Mouse (Mus musculus): ENCODE data around the gene Msmp.

Gene Msmp

DNA sequence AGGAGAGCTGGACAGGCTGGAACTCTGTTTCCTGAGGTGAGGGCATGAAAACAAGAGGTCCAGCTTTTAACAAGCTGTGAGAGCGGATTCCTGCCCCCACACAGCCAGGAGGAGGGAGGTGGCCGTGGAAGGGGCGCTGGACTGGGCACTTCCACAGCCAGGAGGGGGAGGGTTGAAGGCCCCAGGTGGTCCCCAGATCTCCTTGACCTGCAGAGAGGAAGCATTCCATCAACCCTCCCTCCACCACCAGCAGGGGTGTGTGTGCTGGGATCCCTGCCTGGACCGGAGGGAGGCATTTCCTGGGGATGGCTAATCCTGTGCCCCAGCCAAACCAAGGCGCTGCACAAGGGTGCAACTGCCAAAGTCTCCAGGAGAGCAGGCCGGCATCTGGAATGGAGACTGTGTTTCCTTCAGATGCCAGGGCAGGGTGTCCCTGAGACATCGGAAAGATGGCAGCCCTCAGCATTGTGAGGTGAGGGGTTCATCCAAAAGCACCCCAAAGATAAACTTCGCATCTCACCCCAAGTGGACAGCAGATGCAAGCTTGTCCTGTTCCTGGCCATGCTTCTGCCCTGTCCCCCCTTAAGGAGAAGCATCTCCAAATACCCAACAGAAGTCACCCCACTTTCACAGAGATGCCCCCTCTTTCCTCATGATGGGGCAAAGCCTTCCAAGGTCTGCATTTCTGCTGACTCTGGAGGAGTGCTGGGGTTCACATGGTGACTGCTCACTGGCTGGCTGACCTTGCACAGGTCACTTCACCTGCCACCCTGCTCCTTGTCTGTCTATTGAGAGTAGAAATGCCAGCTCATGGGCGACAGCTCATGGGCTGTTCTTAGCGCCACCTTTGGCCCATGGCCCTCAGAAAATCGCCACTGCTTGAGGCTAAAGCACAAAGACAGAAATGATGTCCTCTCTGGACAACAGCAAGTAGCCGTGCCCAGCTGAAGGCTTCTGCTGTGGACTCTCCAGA, at the start of gene Msmp:
Msmp (minus strand) TSS at position 51 of the 973 bp plus-strand sequence.
- POLR2A ChIA-PET, result interaction anchor here in 2 of 4 experiments (1.0 to 17.8 kb wide), 3 partner anchors 15 to 24 kb away, joined by 3 to 293 read pairs (median 5); partner anchors contain the start of genes Creb3 (in 2 of the 2) and Tln1 (in 2 of the 2)
- CTCF ChIA-PET, result interaction anchor here in 1 of 4 experiments (0.5 to 0.6 kb wide), 2 partner anchors 64 to 176 kb away, joined by 3 to 4 read pairs; no protein-coding TSS in a partner anchor

DNA sequence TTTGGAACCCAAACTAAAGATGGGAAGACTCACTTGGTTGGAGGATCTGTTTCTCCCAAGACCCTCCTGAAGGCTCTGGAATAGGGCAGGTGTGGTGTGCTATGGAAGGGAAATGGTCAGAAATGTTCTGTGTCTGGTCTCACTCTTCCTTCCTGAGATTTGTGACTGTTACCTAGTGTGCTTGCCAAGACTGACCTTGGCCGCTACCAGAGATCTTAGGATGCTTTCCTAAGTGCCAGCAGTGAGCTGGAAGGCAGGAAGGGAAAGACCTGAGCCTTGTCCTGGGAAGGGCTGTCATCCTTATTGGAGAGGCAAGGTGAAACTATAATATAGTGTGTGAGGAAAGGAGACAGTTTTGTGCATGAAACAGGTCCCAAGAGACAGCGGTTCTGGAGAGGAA, 49.4 kb upstream of the Msmp start:
- POLR2A ChIA-PET, result interaction anchor here in 1 of 4 experiments (2.4 kb wide), 1 partner anchor 71 kb away, joined by 7 read pairs; the partner anchor contains the start of gene Tln1
- CTCF ChIA-PET, result interaction anchor here in 2 of 4 experiments (0.5 to 1.6 kb wide), 3 partner anchors 38 to 155 kb away, joined by 3 to 4 read pairs (median 3); no protein-coding TSS in a partner anchor

DNA sequence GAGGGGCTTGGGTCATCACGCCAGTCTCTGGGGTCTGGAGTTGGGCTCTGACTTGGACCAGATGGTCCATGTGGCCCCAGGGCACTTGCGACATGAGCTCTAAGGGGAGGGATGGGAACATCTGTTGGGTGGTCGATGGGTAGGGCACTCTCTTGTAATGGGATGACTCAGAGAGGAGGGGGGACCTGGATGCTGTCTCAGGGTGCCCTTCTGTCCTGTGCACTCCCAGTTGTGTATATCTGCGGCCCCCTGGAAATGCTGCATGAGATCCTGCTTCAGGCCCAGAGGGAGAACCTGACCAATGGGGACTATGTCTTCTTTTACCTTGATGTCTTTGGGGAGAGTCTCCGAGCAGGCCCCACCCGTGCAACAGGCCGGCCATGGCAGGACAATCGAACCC, 49.0 kb upstream of the Msmp start:
- ChIA-PET POLR2A (interaction anchor here in 2 of 4 experiments (0.7 to 2.4 kb wide), 3 partner anchors 60 to 70 kb away, joined by 3 to 7 read pairs (median 3); partner anchors contain the start of gene Tln1 (in 1 of the 2)), CTCF (interaction anchor here in 2 of 4 experiments (1.6 to 2.2 kb wide), 2 partner anchors 39 kb away, joined by 3 to 10 read pairs; no protein-coding TSS in a partner anchor)

- CTCF ChIA-PET, result interaction anchor here in 3 of 4 experiments (0.6 to 3.5 kb wide), 13 partner anchors 24 to 337 kb away, joined by 3 to 26 read pairs (median 5); partner anchors contain the start of genes Creb3 (in 1 of the 3), Gba2 (in 1 of the 3), Hint2 (in 1 of the 3) and Rgp1 (in 1 of the 3)
- POLR2A ChIA-PET, result interaction anchor here in 3 of 4 experiments (0.7 to 2.4 kb wide), 8 partner anchors 9 to 164 kb away, joined by 3 to 7 read pairs (median 4); partner anchors contain the start of gene Tln1 (in 1 of the 3)
These were observed 47.9 kb upstream of the Msmp start for GRCm38 (mm10) chr4:43631956-43632920.

- ChIA-PET CTCF (interaction anchor here (0.6 to 3.5 kb wide), 25 partner anchors 18 to 338 kb away, joined by 3 to 26 read pairs (median 5); partner anchors contain the start of genes Creb3 (in 1 of the 4), Gba2 (in 1 of the 4), Hint2 (in 1 of the 4) and Olfr157 (in 1 of the 4)), POLR2A (interaction anchor here in 3 of 4 experiments (0.6 to 2.7 kb wide), 12 partner anchors 10 to 205 kb away, joined by 3 to 8 read pairs (median 4); partner anchors contain the start of genes Creb3 (in 1 of the 3) and Tln1 (in 1 of the 3))
These were observed 47.0 kb upstream of the Msmp start, which contains the start of gene Npr2 for GRCm38 (mm10) chr4:43631046-43631955. Gene Npr2 (plus strand): TSS chr4:43631935.

- POLR2A ChIA-PET, result interaction anchor here in 3 of 4 experiments (0.5 to 2.7 kb wide), 19 partner anchors 12 to 245 kb away, joined by 3 to 10 read pairs (median 4); partner anchors contain the start of genes Creb3 (in 2 of the 3), Gba2 (in 2 of the 3), Tln1 (in 2 of the 3) and Arhgef39 (in 1 of the 3)
- CTCF ChIA-PET, result interaction anchor here (0.5 to 3.5 kb wide), 61 partner anchors 10 to 327 kb away, joined by 3 to 26 read pairs (median 4); partner anchors contain the start of genes Olfr71 (in 2 of the 4), Arhgef39 (in 1 of the 4), Creb3 (in 1 of the 4) and Gba2 (in 1 of the 4)
These were observed 46.4 kb upstream of the Msmp start for GRCm38 (mm10) chr4:43630671-43631045.

GRCm38 (mm10) chr4:43630030-43630581, 45.8 kb upstream of the Msmp start:
- ChIA-PET CTCF (interaction anchor here (0.5 to 3.5 kb wide), 77 partner anchors 9 to 327 kb away, joined by 3 to 26 read pairs (median 4); partner anchors contain the start of genes Olfr71 (in 2 of the 4), Tln1 (in 2 of the 4), Arhgef39 (in 1 of the 4) and Creb3 (in 1 of the 4)), POLR2A (interaction anchor here in 3 of 4 experiments (0.5 to 2.7 kb wide), 27 partner anchors 7 to 246 kb away, joined by 3 to 10 read pairs (median 3); partner anchors contain the start of genes Creb3 (in 2 of the 3), Gba2 (in 2 of the 3), Tln1 (in 2 of the 3) and Arhgef39 (in 1 of the 3))

GRCm38 (mm10) chr4:43629106-43629817, 45.0 kb upstream of the Msmp start:
- POLR2A ChIA-PET, result interaction anchor here in 2 of 4 experiments (0.6 to 2.7 kb wide), 21 partner anchors 8 to 207 kb away, joined by 3 to 10 read pairs (median 4); partner anchors contain the start of genes Creb3 (in 2 of the 2), Gba2 (in 2 of the 2), Tln1 (in 2 of the 2) and Arhgef39 (in 1 of the 2)
- CTCF ChIA-PET, result interaction anchor here (0.5 to 3.5 kb wide), 69 partner anchors 8 to 328 kb away, joined by 3 to 26 read pairs (median 4); partner anchors contain the start of genes Olfr71 (in 2 of the 4), Tln1 (in 2 of the 4), Arhgef39 (in 1 of the 4) and Creb3 (in 1 of the 4)

GRCm38 (mm10) chr4:43620146-43620778, 36.0 kb upstream of the Msmp start:
- CTCF ChIA-PET, result interaction anchor here in 1 of 4 experiments (1.8 kb wide), 1 partner anchor 10 kb away, joined by 6 read pairs; no protein-coding TSS in a partner anchor
- POLR2A ChIA-PET, result interaction anchor here in 2 of 4 experiments (0.6 kb wide), 2 partner anchors 13 to 58 kb away, joined by 3 to 5 read pairs; partner anchors contain the start of genes Creb3 (in 1 of the 2) and Tln1 (in 1 of the 2)

GRCm38 (mm10) chr4:43613060-43613730, 28.9 kb upstream of the Msmp start:
- ChIA-PET CTCF (interaction anchor here in 1 of 4 experiments (0.7 kb wide), 1 partner anchor 8 kb away, joined by 3 read pairs; no protein-coding TSS in a partner anchor), POLR2A (interaction anchor here in 1 of 4 experiments (1.0 to 1.4 kb wide), 2 partner anchors 12 to 17 kb away, joined by 4 to 7 read pairs; no protein-coding TSS in a partner anchor)

- ChIA-PET POLR2A (interaction anchor here in 1 of 4 experiments (1.0 kb wide), 1 partner anchor 13 kb away, joined by 7 read pairs; no protein-coding TSS in a partner anchor), CTCF (interaction anchor here in 1 of 4 experiments (0.6 to 0.7 kb wide), 2 partner anchors 7 to 158 kb away, joined by 3 read pairs; no protein-coding TSS in a partner anchor)
These were observed 28.2 kb upstream of the Msmp start for GRCm38 (mm10) chr4:43612534-43612933.

GRCm38 (mm10) chr4:43604751-43605685, 20.7 kb upstream of the Msmp start:
- ChIA-PET CTCF (interaction anchor here in 3 of 4 experiments (0.6 to 1.0 kb wide), 4 partner anchors 8 to 548 kb away, joined by 3 read pairs; no protein-coding TSS in a partner anchor), POLR2A (interaction anchor here in 1 of 4 experiments (0.5 kb wide), 1 partner anchor 45 kb away, joined by 3 read pairs; no protein-coding TSS in a partner anchor)

Measured in embryonic stem cell, embryonic (primary cell).